Mouse (Mus musculus) macrophage (primary cell): Measurements from ENCODE around the gene Olfr629. TPM values are rescaled to one million over a fixed set of nuclear protein-coding genes. Genes with fewer than 3 reads are reported as not detected.

Experiments used
- polyA plus RNA-seq: library from polyadenylated mRNA; stranded (reverse); fragments of 250-400 nt; gene quantifications from 3 replicates; pipeline ENCODE4 v1.2.4, GENCODE M21; 2018; ENCODE audit warnings: inconsistent platforms

The Olfr629 gene
- polyA plus RNA-seq, 1 experiment from 2014 or later, result not detected

Other genes with a start within 250 kb of the Olfr629 start
- not detected in 3 replicates for gene Olfr609, start 246.9 kb downstream of the Olfr629 start, polyA plus RNA-seq
- not detected in 3 replicates for gene Olfr610, start 232.8 kb downstream of the Olfr629 start, polyA plus RNA-seq
- not detected in 3 replicates for gene Olfr611, start 224.1 kb downstream of the Olfr629 start, polyA plus RNA-seq
- gene Olfr612, start 202.2 kb downstream of the Olfr629 start, polyA plus RNA-seq, result not detected in 3 replicates
- gene Olfr613, start 196.9 kb downstream of the Olfr629 start, polyA plus RNA-seq, result not detected in 3 replicates
- gene Olfr615, start 188.9 kb downstream of the Olfr629 start, polyA plus RNA-seq, result not detected in 3 replicates
- not detected in 3 replicates for gene Olfr616, start 175.8 kb downstream of the Olfr629 start, polyA plus RNA-seq
- not detected in 3 replicates for gene Olfr617, start 171.9 kb downstream of the Olfr629 start, polyA plus RNA-seq
- gene Olfr618, start 154.8 kb downstream of the Olfr629 start, polyA plus RNA-seq, result not detected in 3 replicates
- gene Olfr619, start 144.4 kb downstream of the Olfr629 start, polyA plus RNA-seq, result not detected in 3 replicates
- not detected in 3 replicates for gene Olfr620, start 132.4 kb downstream of the Olfr629 start, polyA plus RNA-seq
- gene Olfr622, start 102.2 kb downstream of the Olfr629 start, polyA plus RNA-seq, result not detected in 3 replicates
- gene Olfr623, start 81.2 kb downstream of the Olfr629 start, polyA plus RNA-seq, result not detected in 3 replicates
- gene Olfr624, start 73.8 kb downstream of the Olfr629 start, polyA plus RNA-seq, result 0.09 to 0.15 TPM (median 0.09 TPM) in 3 replicates
- not detected in 3 replicates for gene Olfr625-ps1, start 62.2 kb downstream of the Olfr629 start, polyA plus RNA-seq
- not detected in 3 replicates for gene Olfr243, start 30.3 kb downstream of the Olfr629 start, polyA plus RNA-seq
- not detected in 3 replicates for gene Olfr628, start 14.6 kb downstream of the Olfr629 start, polyA plus RNA-seq
- gene Olfr630, start 12.4 kb upstream of the Olfr629 start, polyA plus RNA-seq, result not detected in 3 replicates
- gene Olfr69, start 26.7 kb upstream of the Olfr629 start, polyA plus RNA-seq, result not detected in 3 replicates
- gene Olfr68, start 34.8 kb upstream of the Olfr629 start, polyA plus RNA-seq, result not detected in 3 replicates
- gene Olfr67, start 46.9 kb upstream of the Olfr629 start, polyA plus RNA-seq, result not detected in 3 replicates
- gene Hbb-bt, start 69.1 kb upstream of the Olfr629 start, polyA plus RNA-seq, result not detected in 3 replicates
- gene Hbb-bs, start 83.2 kb upstream of the Olfr629 start, polyA plus RNA-seq, result not detected in 3 replicates
- not detected in 3 replicates for gene Hbb-bh2, start 95.6 kb upstream of the Olfr629 start, polyA plus RNA-seq
- not detected in 3 replicates for gene Hbb-bh1, start 98.2 kb upstream of the Olfr629 start, polyA plus RNA-seq
- not detected in 3 replicates for gene Hbb-y, start 108.3 kb upstream of the Olfr629 start, polyA plus RNA-seq
- gene Olfr66, start 141.3 kb upstream of the Olfr629 start, polyA plus RNA-seq, result not detected in 3 replicates
- not detected in 3 replicates for gene Olfr64, start 149.5 kb upstream of the Olfr629 start, polyA plus RNA-seq
- gene Olfr65, start 158.5 kb upstream of the Olfr629 start, polyA plus RNA-seq, result not detected in 3 replicates
- not detected in 3 replicates for gene Olfr631, start 183.9 kb upstream of the Olfr629 start, polyA plus RNA-seq
- not detected in 3 replicates for gene Olfr632, start 189.4 kb upstream of the Olfr629 start, polyA plus RNA-seq
- gene Olfr633, start 199.5 kb upstream of the Olfr629 start, polyA plus RNA-seq, result not detected in 3 replicates
- not detected in 3 replicates for gene Olfr635, start 226.2 kb upstream of the Olfr629 start, polyA plus RNA-seq